Mouse (Mus musculus) forebrain, embryonic 16.5 days (tissue): ENCODE data around the gene Madcam1. TPM values are rescaled to one million over a fixed set of nuclear protein-coding genes. Genes with fewer than 3 reads are reported as not detected.

ENCODE experiments used
- ATAC-seq: fragments of 200-750 bp; cut with Nextera tagmentation; 2 replicates; pipeline ENCODE4 v1.8.0; 2017; ENCODE audit warnings: mild to moderate bottlenecking, moderate library complexity
- H3K27ac ChIP-seq: fragments of 300-500 bp; sonication (generic); 2 replicates; pipeline ENCODE4 v1.5.1; 2014; ENCODE audit warnings: low read length, control low read depth
- H3K27me3 ChIP-seq: fragments of 300-500 bp; sonication (generic); replicated peaks from 2 replicates; pipeline ENCODE4 v1.6.1; 2014; ENCODE audit warnings: low read length; ENCODE audit not compliant: control insufficient read depth, insufficient read depth
- H3K36me3 ChIP-seq: fragments of 300-500 bp; sonication (generic); 2 replicates; pipeline ENCODE4 v1.6.1; 2014; ENCODE audit not compliant: control insufficient read depth, insufficient read depth
- H3K4me1 ChIP-seq: fragments of 300-500 bp; sonication (generic); replicated peaks from 2 replicates; pipeline ENCODE4 v1.6.1; 2014; ENCODE audit warnings: low read length; ENCODE audit not compliant: control insufficient read depth, insufficient read depth
- H3K4me2 ChIP-seq: fragments of 300-500 bp; sonication (generic); 2 replicates; pipeline ENCODE4 v1.6.1; 2014; ENCODE audit warnings: mild to moderate bottlenecking, low read length, control low read depth
- H3K4me3 ChIP-seq: fragments of 300-500 bp; sonication (generic); replicated peaks from 2 replicates; pipeline ENCODE4 v1.5.1; 2014; ENCODE audit warnings: mild to moderate bottlenecking, low read length, control low read depth
- H3K9ac ChIP-seq: fragments of 300-500 bp; sonication (generic); replicated peaks from 2 replicates; pipeline ENCODE4 v1.6.1; 2014; ENCODE audit warnings: low read depth, low read length, control low read depth
- H3K9me3 ChIP-seq: fragments of 300-500 bp; sonication (generic); 2 replicates; pipeline ENCODE4 v1.6.1; 2016; ENCODE audit warnings: low read length; ENCODE audit not compliant: control insufficient read depth
- WGBS: fragments of 180-500 bp; shearing (Covaris S2); extraction: QIAGEN DNeasy Blood & Tissue Kit; methylation state at CpG from one replicate; pipeline ENCODE4 v1.1.7; 2014; 5-methylcytosine and 5-hydroxymethylcytosine counted together
- polyA plus RNA-seq: library from polyadenylated mRNA; unstranded; fragments of >200 nt; fragmentation: Nextera tagmentation; extraction: Ambion mirVana; gene quantifications from 2 replicates; pipeline ENCODE4 v1.2.1, GENCODE M21; 2015

Gene Madcam1
- polyA plus RNA-seq, 1 experiment from 2014 or later: 0.57 TPM

DNA sequence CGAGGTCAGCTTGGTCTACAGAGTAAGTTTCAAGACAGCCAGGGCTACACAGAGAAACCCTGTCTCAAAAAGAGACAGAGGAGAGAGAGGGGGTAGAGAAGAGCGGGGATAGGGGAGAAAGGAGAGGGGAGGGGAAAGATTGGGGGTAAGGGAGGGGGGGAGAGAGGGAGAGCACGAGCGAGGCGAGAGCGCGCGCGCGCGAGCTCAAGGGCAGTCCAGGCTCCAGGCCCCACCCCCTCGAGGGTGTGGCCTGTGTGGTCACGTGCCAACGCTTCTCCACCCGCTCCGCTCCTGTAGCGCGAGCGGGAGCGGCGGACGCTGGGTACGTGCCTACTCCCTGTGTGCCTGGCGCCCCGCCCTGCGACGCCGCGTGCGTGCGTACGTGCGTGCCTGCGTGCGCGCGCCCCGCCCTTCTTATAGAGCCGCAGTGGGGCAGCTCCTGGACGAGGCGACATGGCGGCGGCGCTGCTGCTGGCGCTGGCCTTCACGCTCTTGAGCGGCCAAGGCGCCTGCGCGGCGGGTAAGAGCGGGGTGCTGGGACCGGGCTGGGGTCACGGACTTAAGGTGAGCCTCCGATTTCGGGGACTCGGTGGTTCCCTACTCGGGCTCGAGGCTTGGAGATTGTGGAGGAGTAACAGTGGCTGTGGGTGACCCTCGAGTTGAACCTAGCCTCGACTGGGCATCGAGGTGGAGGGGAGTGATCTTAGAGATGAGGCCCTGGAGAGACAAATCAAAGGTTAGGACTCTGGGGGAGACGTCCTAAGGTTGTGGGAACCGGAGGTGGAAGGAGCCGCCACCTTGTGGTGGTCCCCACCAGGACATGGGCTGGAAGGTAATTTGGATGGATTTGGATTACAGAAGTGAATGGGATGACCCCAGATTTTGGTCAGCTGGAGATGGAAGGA is 40.0 kb downstream of the Madcam1 start, which contains the start of gene Bsg:
Gene Bsg (plus strand): TSS at position 427 of the 905 bp plus-strand sequence.
- under 1% methylated on average over 54 of the region's 65 CpGs for WGBS
- no peaks in the 10 kb centered on the region for H3K9me3 ChIP-seq
- H3K4me2 ChIP-seq: peak within 1 kb of the TSS; percentile 67
- no peaks in the 10 kb centered on the region for H3K36me3 ChIP-seq
- peak within 1 kb of the TSS; percentile 76 for H3K9ac ChIP-seq
- peak; percentile 95 for ATAC-seq
- peak within 1 kb of the TSS; percentile 59 for H3K4me3 ChIP-seq
- H3K4me1 ChIP-seq: peaks cover 29% of the 10 kb centered on the region
- H3K27me3 ChIP-seq: no peaks in the 10 kb centered on the region
- H3K27ac ChIP-seq: peak within 1 kb of the TSS; percentile 58

DNA sequence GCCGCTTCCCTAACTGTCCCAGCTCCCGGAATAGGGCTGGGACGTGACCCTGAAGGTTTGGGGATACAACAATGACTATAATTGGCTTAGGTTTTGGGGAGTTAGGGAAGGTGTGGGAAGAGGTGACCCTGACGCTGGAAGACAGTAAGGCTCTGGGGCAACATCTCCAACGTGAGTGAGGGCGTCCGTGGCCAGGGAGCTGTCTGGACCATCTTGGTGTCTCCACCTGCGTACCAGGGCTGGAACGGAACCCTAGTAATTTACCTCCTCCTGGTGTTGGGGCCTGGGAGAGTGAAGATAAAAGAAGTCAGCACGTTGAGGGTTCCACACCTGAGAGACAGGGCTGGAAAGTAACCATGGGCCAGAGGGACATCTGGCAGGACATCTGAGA is 40.6 kb downstream of the Madcam1 start:
- H3K36me3 ChIP-seq: no peaks in the 10 kb centered on the region
- H3K4me2 ChIP-seq: peak overlapping the region; percentile 67
- peaks cover 29% of the 10 kb centered on the region for H3K4me1 ChIP-seq
- no peaks in the 10 kb centered on the region for H3K27me3 ChIP-seq
- no peak for ATAC-seq
- H3K9ac ChIP-seq: peak overlapping the region; percentile 76
- 5% methylated on average over 10 of the region's 10 CpGs for WGBS
- no peak overlapping the region for H3K27ac ChIP-seq
- no peaks in the 10 kb centered on the region for H3K9me3 ChIP-seq
- H3K4me3 ChIP-seq: peak overlapping the region; percentile 59

DNA sequence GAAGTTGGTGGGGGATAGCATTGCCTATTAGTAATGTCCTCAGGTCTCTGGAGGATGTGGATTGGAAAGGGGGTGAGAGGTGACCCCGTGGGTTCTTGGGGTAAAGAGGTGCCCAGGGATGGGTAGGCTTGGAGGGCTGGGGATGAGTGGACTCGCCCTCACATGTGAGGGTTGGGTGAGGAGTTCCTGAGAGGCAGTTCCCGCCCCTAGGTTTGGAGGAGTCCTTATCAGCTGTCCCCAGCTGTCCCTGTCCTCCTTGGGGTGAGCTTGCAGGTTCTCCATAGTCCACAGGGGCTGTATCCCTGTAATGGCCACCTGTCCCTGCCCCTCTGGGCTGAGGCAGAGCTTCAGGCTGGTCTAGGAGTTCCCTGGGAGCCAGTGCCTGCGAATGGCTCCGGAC is 41.6 kb downstream of the Madcam1 start:
- Histone ChIP-seq H3K9me3 (no peaks in the 10 kb centered on the region), H3K4me1 (peaks cover 29% of the 10 kb centered on the region), H3K4me3 (peak overlapping the region; percentile 59; the same call in 1 of the 2 replicates), H3K36me3 (peaks cover 5% of the 10 kb centered on the region), H3K27ac (no peak overlapping the region), H3K4me2 (peak overlapping the region; percentile 67), H3K27me3 (no peaks in the 10 kb centered on the region), H3K9ac (peak overlapping the region; percentile 1; the same call in 1 of the 2 replicates)
- ATAC-seq: no peak
- WGBS: 82% methylated on average over 5 of the region's 5 CpGs

DNA sequence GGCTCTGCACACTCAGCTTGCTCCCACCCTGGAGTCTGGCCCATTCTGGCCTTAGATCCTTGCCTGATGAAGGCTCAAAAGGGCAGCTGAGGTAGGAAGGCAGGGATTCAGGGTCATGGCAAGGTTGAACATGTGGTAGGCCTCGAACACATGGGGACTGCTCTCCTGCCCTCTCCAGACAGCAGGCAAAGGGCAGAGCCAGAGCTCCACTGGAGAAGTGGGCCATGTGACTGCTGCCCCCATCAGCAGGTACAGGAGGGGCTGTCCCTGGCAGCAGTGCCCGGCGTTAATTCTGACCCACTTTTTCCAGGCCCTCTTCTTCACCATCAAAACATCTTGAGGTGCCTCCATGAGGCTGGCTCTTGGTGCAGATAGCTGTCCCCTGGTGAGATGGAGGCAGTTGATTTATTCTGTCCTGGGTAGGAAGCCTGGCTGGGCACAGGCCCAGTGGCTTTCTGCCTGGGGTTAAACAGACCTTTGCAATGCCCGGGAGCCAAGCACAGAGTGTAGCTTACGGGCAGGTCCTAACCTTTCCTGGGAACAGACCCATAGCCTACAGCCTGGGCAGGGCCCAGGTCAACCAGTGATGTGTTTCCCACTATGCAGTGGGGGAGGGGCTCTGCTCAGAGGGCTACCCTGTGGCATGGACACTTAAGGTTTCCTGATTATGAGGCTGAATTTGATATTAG is 42.2 kb downstream of the Madcam1 start:
- H3K4me1 ChIP-seq: peaks cover 29% of the 10 kb centered on the region
- H3K9ac ChIP-seq: no peak overlapping the region
- H3K4me3 ChIP-seq: no peak overlapping the region
- H3K4me2 ChIP-seq: peak overlapping the region; percentile 67; the same call in 1 of the 2 replicates
- H3K27ac ChIP-seq: no peak overlapping the region
- 79% methylated on average over 5 of the region's 5 CpGs for WGBS
- no peaks in the 10 kb centered on the region for H3K9me3 ChIP-seq
- ATAC-seq: no peak
- H3K36me3 ChIP-seq: peaks cover 7% of the 10 kb centered on the region
- H3K27me3 ChIP-seq: no peaks in the 10 kb centered on the region

DNA sequence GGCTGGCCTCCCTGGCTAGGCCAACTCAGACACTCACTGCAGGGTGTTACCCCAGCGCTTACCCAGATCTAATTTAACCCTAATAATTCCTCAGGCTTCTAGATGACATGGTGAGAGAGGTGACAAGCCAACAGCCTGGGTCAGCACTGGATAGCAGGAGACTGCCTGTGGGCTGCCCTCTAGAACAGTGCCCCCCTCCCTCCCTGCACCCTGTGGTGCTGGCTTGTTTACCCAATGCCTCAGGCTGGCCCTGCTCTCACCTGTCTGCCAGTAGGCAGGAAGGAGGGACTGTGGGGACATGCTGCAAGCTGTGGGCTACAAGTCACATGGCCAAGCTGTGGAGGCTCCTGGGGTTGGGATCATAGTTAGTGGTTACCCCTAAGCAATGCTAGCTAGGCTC is 42.8 kb downstream of the Madcam1 start:
- H3K4me3 ChIP-seq: no peak overlapping the region

DNA sequence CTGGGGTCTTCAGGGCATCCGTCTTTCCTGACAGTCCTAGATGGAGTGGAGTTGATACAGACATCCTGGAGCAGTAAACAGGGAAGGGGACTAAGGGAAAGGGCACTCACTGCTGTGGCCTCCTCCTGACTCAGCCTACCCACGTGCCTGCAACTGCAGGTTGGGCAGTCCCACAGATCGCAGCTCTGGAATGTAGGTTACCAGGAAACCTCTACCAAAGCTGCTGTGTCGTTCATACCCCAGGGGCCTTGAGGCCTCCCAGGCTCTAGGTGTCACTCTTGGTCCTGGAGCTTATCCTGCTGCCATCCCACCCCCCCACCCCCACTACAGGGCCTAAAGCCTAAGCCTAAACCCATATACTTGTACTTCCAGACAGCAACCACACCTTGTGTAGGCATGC is 43.4 kb downstream of the Madcam1 start:
- Histone ChIP-seq H3K4me3 (no peak overlapping the region), H3K9ac (no peak overlapping the region), H3K36me3 (peaks cover 7% of the 10 kb centered on the region), H3K27ac (no peak overlapping the region), H3K9me3 (no peaks in the 10 kb centered on the region), H3K4me2 (no peak overlapping the region), H3K27me3 (no peaks in the 10 kb centered on the region), H3K4me1 (peaks cover 29% of the 10 kb centered on the region)
- 75% methylated on average over 4 of the region's 4 CpGs for WGBS
- ATAC-seq: no peak

More for the DNA sequence above, 42.8 kb downstream of the Madcam1 start:
- WGBS: 83% methylated on average over 1 of the region's 1 CpGs
- H3K9me3 ChIP-seq: no peaks in the 10 kb centered on the region
- no peak for ATAC-seq
- H3K4me2 ChIP-seq: peak overlapping the region; percentile 4
- no peaks in the 10 kb centered on the region for H3K27me3 ChIP-seq
- no peak overlapping the region for H3K9ac ChIP-seq
- peaks cover 29% of the 10 kb centered on the region for H3K4me1 ChIP-seq
- H3K27ac ChIP-seq: no peak overlapping the region
- peaks cover 7% of the 10 kb centered on the region for H3K36me3 ChIP-seq

DNA sequence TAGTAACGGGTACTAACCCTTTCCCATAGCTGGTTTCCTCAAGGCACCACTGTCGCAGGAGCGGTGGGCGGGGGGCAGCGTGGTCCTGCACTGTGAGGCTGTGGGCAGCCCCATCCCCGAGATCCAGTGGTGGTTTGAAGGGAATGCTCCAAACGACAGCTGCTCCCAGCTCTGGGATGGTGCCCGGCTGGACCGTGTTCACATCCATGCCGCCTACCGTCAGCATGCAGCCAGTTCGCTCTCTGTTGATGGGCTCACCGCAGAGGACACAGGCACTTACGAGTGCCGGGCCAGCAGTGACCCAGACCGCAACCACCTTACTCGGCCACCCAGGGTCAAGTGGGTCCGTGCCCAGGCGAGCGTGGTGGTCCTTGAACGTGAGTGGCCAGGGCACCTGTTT is 44.3 kb downstream of the Madcam1 start:
- H3K36me3 ChIP-seq: peaks cover 7% of the 10 kb centered on the region
- WGBS: 90% methylated on average over 21 of the region's 21 CpGs
- peaks cover 28% of the 10 kb centered on the region for H3K4me1 ChIP-seq
- no peak overlapping the region for H3K9ac ChIP-seq
- no peaks in the 10 kb centered on the region for H3K27me3 ChIP-seq
- H3K27ac ChIP-seq: no peak overlapping the region
- H3K9me3 ChIP-seq: no peaks in the 10 kb centered on the region
- H3K4me2 ChIP-seq: no peak overlapping the region
- ATAC-seq: no peak
- H3K4me3 ChIP-seq: no peak overlapping the region

DNA sequence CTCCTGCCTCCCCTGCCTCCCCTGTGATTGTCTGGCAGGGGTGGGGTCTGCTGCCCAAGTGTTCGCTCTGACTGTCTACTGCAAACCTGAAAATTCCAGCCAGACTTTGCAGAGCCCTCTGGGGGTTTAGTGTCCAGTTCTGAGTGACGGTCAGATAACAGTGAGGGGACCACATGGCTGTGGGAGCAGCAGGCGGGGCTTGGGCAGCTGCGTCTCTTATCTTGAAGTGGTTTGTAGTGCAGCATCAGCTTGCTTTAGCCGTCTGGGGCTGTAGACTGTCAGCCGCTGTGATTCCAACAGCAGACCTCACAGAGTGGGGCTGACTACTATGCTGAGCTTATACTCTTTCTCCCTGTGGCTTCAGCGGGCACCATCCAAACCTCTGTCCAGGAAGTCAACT is 44.9 kb downstream of the Madcam1 start:
- Histone ChIP-seq H3K27ac (no peak overlapping the region), H3K36me3 (peaks cover 7% of the 10 kb centered on the region), H3K9ac (no peak overlapping the region), H3K4me3 (no peak overlapping the region), H3K4me2 (no peak overlapping the region), H3K4me1 (peaks cover 26% of the 10 kb centered on the region), H3K9me3 (no peaks in the 10 kb centered on the region), H3K27me3 (no peaks in the 10 kb centered on the region)
- WGBS: 90% methylated on average over 7 of the region's 7 CpGs
- ATAC-seq: no peak

DNA sequence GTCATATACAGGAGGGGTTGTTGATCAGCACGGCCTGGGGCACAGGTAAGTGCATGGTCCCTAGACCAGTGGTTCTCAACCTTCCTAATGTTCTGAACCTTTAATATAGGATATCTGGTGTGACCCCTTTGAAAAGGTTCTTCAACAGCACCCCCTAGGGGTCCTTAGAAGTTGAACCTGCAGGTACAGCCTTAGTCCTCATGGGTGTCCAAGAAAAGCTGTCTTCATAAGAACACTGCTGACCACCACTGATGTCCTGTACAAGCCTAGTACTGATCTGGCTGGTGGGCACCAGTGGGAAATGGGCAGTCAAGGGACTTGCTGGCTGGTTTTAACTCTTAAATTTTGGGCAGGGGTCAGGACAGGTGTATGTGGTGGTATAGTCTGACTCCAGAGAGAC is 47.7 kb downstream of the Madcam1 start:
- WGBS: 90% methylated on average over 1 of the region's 1 CpGs
- Histone ChIP-seq H3K9ac (no peak overlapping the region), H3K4me2 (no peak overlapping the region), H3K27me3 (peaks cover 19% of the 10 kb centered on the region), H3K4me3 (no peak overlapping the region), H3K4me1 (peaks cover 9% of the 10 kb centered on the region), H3K27ac (no peak overlapping the region), H3K9me3 (no peaks in the 10 kb centered on the region), H3K36me3 (peaks cover 7% of the 10 kb centered on the region)
- ATAC-seq: 0 out of 2 replicates have a peak, but pooled peaks have one; percentile 1
